Mouse (Mus musculus): ENCODE data around the gene Olfr1257. TPM values are rescaled to one million over a fixed set of nuclear protein-coding genes. Genes with fewer than 3 reads are reported as not detected.
"Not testable (repeated sequence)": the region's sequence is repeated elsewhere in the genome, so short reads cannot be mapped to it uniquely, and the experiment has no call there.

Gene Olfr1257
- not detected for total RNA-seq (2021)

DNA sequence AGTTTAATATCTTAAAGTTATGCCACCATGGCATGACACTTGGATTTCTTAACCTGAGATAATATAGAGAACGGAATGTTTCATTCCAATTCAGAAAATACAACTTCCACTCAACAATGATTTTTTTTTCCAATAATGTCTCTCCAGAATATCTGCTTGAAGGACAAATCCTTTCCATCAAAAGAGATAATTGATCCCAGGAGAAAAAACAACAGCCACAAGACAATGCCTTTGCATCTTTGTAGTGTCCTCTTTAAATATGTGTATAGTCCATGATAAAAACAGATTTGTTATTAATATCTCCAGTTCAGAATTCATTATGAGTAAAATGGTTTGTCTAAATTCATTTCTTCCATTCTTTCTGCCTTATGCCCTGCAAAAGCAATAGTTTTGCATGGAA, at the start of gene Olfr1257:
Olfr1257 (plus strand) TSS at position 301 of the 400 bp plus-strand sequence.
- DNase-seq: no peak
- intact Hi-C loops (cut with DNase I): no loop called here

DNA sequence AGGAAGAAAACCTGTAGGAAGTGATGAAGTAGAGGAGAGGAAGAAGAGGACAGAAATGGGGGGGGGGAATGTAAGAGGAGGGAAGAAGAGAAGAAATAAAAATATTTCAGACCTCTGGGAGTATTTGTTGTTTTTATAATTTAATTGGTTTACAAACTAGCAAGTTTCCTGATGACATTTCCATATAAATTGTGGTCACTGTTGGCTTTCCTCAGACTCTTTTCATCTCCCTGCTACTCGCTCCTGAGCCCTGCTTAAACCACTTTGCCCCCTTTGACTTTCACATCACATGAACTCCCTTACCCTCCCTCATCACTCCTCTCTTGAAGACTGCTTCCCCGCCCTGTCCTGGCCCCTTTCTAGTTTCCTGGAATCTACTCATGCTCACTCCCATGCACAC, 36.8 kb upstream of the Olfr1257 start, which contains the start of gene Olfr1256:
Olfr1256 (minus strand) TSS at position 101 of the 400 bp plus-strand sequence.
- DNase-seq: no peak
- intact Hi-C loops (cut with DNase I): no loop called here

DNA sequence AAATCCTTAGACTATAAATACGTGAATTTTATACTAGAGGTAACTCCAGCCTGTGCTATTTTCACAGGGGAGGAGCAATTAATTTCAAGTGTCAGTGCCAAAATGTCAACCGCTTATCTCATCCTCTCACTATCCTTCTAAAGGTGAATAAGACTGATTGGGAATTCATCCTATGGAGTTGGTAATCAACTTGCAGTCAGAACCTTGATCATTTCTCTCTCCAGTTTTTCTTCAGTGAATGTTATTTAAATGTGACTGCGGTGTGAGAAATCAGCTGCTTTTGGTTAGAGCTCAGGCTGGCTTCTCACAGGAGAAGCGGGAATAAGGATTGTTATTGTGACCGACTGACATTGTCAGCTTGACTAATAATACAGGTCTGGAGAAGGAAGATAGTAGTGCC, 30.1 kb upstream of the Olfr1257 start, which contains the start of gene Olfr48:
Olfr48 (minus strand) TSS at position 101 of the 400 bp plus-strand sequence.
- intact Hi-C loops (cut with DNase I): no loop called here
- DNase-seq: no peak

DNA sequence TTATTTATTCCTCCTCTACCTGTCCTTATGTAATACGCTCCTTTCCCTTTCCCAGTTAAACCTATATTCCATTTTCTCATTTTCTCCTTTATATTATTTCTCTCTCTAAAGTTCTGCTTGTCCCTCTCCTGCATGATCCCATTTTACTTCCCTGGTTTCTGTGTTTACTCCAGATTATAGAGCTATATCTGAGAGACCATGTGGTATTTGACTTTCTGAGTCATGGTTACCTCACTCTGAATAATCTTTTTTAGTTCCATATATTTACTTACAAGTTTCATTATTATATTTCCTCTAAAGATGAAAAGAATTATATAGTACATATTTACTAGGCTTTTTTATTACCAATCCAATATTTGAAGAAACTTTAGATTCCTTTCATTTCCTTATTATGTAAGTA, 29.0 kb upstream of the Olfr1257 start:
- intact Hi-C loops (cut with DNase I): no loop called here
- no peak for DNase-seq

DNA sequence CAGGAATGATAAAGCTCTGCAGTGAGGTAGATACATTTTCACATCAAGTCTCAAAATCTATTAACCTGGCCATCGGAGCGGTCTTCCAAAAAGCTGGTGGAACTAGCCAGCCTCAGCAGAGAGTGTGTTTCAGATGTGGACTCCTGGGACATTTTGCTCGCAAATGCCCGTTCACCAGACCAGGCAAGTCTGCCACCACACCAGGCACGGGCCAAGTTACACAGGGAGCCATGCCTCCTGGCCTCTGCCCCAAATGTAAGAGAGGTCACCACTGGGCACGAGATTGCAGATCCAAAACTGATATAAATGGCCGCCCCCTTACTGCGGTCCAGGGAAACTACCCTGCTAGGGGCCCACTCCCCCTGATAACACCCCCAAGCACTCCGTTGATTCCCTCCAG, 34.4 kb downstream of the Olfr1257 start:
- DNase-seq; intact Hi-C loops (cut with DNase I): not testable (repeated sequence)

DNA sequence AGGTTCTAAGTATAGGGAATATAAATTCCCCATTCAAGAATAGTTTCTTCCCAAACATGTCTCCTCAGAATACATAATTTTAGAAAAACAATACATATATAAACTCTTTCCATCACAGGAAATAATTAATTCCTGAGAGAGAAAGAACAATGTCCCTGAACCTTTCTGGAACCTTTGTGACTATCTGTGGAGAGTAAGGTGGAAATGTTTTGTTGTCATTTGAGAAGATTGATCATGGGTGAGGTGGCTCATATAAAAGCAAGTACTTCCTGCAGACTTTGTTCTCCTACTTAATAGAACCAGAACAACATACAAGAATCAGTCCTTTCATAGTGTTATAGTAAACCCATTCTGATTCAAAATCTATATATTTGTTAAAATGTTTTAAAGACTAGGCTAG, 48.8 kb downstream of the Olfr1257 start, which contains the start of gene Olfr1258:
Olfr1258 (plus strand) TSS at position 301 of the 400 bp plus-strand sequence.
- no peak for DNase-seq
- intact Hi-C loops (cut with DNase I): no loop called here

Other genes with a start within 250 kb of the Olfr1257 start
- gene Olfr1249, start 243.5 kb upstream of the Olfr1257 start, total RNA-seq (2021): not detected
- not detected for gene Olfr1250, start 217.0 kb upstream of the Olfr1257 start, total RNA-seq (2021)
- gene Olfr1251, start 206.5 kb upstream of the Olfr1257 start, total RNA-seq (2021): not detected
- gene Olfr1252, start 153.4 kb upstream of the Olfr1257 start, total RNA-seq (2021): not detected
- gene Olfr1253, start 121.3 kb upstream of the Olfr1257 start, total RNA-seq (2021): not detected
- gene Olfr1254, start 84.8 kb upstream of the Olfr1257 start, total RNA-seq (2021): not detected
- not detected for gene Olfr1255, start 66.4 kb upstream of the Olfr1257 start, total RNA-seq (2021)
- not detected for gene Olfr1256, start 36.9 kb upstream of the Olfr1257 start, total RNA-seq (2021)
- gene Olfr48, start 30.2 kb upstream of the Olfr1257 start, total RNA-seq (2021): not detected
- not detected for gene Olfr1258, start 48.9 kb downstream of the Olfr1257 start, total RNA-seq (2021)
- gene Olfr1259, start 70.2 kb downstream of the Olfr1257 start, total RNA-seq (2021): not detected
- not detected for gene Olfr1260, start 95.9 kb downstream of the Olfr1257 start, total RNA-seq (2021)
- not detected for gene Olfr1261, start 112.8 kb downstream of the Olfr1257 start, total RNA-seq (2021)
- not detected for gene Olfr1262, start 121.7 kb downstream of the Olfr1257 start, total RNA-seq (2021)
- not detected for gene Olfr1263, start 133.7 kb downstream of the Olfr1257 start, total RNA-seq (2021)
- not detected for gene Olfr1264, start 147.1 kb downstream of the Olfr1257 start, total RNA-seq (2021)
- not detected for gene Olfr1265, start 156.9 kb downstream of the Olfr1257 start, total RNA-seq (2021)
- gene Olfr140, start 185.2 kb downstream of the Olfr1257 start, total RNA-seq (2021): not detected
- not detected for gene Olfr1269, start 243.0 kb downstream of the Olfr1257 start, total RNA-seq (2021)

Measured in heart, postnatal 10 days (tissue).